Mouse (Mus musculus) lung, postnatal 36 days (tissue): ENCODE results near the gene Scn3b.
A peak's percentile ranks its signal among the peaks of the same experiment; 100 is the strongest.

Experiments used
- DNase-seq: peaks from one replicate; pipeline ENCODE4 v3.0.0; 2022; ENCODE audit warnings: mixed read lengths

Gene Scn3b

GRCm38 (mm10) chr9:40269880-40270279 is 863 bp downstream of the Scn3b start:
- no peak for DNase-seq

DNA sequence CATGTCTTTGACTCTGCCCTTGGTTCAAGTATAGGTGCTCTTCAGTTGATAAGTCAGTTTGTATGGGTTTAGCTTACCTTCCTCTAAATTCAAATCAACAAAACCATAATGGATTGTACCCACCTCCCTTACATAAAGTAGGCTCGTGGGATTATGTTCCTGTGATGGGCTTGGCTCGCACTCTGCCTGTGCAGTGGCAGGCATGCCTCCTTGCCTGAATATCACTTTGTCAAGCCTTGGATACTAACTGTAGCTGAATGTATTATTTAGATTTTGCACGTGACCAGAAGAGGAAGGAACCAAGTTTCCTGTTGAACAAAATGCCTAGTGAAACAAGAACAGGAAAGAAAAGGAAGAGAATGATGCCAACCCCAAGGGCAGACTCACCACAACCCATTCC is 2.1 kb downstream of the Scn3b start:
- peak; percentile 17 for DNase-seq

DNA sequence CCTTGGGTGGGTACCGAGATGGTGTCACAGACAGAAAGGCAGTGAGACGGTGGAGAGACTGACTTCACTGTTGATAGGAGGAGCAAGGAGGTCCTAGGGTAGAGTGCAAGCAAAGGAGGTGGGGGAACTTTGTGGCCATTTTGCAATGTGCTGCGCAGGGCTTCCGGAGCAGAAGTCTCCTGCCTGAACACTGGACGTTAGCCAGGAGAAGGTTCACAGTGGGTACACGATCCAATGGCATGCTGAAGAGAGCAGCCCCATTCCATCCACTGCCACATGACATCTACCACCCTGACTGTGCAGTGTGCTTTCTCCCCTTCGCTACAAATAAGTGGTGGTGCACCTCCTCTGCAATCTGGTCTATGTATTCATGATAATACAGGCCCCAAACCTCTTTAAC is 3.8 kb downstream of the Scn3b start:
- no peak for DNase-seq

GRCm38 (mm10) chr9:40275904-40276303 is 6.9 kb downstream of the Scn3b start:
- no peak for DNase-seq

DNA sequence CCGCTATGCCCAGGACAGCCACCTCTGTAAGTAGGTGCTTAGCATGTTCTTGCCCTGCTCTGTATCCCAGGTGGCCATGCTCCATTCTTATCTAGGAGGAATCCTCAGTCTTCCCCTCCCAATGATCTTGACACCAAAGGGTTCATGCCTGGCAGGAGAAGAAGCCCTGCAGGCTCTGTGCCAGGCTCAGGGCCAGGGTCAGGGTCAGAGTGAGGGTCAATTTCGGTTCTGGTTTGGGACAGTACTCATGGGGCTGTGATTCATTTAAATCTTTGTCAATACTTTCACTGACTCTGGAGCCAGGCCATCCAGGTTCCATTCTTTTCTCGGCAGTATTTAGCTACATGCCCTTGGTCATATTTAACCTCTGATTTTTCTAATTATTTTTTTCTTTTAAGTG is 8.7 kb downstream of the Scn3b start:
- no peak for DNase-seq

DNA sequence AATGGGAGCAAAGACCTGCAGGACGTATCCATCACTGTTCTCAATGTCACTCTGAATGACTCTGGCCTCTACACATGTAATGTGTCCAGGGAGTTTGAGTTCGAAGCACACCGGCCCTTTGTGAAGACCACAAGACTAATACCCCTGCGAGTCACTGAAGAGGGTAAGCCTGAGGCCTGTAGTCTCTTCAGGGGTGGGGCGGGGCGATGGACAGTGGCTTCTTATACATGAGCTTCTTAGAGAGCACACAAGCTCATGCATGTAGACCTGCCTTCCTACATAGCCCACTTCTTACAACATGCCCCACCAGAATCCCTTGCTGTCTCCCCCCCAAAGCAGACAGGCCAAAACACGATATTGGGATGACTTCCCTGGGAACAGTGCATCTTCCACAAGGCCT is 10.4 kb downstream of the Scn3b start:
- DNase-seq: no peak

DNA sequence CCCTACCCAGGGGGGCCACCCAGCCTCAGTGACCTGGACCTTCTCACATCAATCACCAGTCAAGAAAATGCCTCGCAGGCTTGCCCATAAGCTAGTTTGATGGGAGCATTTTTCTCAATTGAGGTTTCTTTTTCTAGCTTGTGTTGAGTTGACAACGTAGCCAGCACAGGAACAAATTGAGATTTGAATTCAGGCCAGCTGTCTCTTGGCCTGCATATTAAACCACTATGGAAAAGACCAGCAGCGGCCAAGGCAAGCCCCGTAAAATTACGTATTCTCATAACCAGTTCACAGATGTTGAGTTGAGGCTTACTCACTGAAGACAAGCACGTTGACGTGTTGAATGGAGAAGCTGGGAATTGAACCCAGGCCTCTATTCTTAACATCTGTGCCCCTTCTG is 14.0 kb downstream of the Scn3b start:
- DNase-seq: no peak

- no peak for DNase-seq
Measured at GRCm38 (mm10) chr9:40292475-40292874, 23.5 kb downstream of the Scn3b start.

GRCm38 (mm10) chr9:40293286-40293685 is 24.3 kb downstream of the Scn3b start:
- DNase-seq: no peak

- DNase-seq: no peak
Measured at GRCm38 (mm10) chr9:40293740-40294139, 24.7 kb downstream of the Scn3b start.

- DNase-seq: no peak
Measured at GRCm38 (mm10) chr9:40294210-40294609, 25.2 kb downstream of the Scn3b start.

DNA sequence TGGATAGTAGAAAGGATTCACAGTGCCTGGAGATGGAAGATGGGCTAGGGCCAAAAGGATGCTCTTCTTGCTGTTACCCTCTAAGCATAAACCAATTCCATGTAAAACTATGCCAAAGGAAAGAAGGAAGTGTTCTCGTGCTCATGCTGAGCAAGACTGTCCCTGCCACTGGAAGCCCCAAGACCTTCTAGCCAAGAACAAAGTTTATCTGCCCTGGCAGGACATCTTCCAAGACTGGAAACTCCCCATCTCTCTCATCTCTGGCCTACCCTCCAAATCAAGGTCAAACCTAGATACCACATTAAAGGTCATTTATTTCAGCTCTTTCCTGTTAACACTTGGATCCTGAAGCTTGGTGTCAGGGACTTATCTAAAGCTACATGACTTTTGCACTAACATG is 25.8 kb downstream of the Scn3b start:
- no peak for DNase-seq

DNA sequence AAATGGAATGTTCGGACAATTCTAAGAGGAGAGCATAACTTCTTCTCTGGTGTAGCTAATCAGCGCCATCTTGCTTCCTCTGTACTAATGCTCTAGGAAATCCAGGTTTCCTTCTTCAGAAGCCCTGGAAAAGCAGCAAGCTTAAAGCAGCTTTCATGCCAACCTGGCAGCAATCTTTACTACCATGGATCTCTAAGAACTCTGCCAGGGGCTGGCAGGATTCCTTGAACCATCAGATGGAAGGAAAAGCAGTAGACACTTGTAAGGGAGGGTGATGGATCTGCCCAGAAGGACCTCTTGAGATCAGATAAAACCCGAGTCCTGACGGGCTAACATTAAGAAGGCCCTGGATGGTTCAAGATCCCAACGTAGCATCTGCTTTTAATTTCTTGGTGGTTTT is 27.2 kb downstream of the Scn3b start:
- DNase-seq: no peak

GRCm38 (mm10) chr9:40297969-40298368 is 29.0 kb downstream of the Scn3b start:
- DNase-seq: no peak

- DNase-seq: no peak
Measured at GRCm38 (mm10) chr9:40299323-40299722, 30.3 kb downstream of the Scn3b start.

DNA sequence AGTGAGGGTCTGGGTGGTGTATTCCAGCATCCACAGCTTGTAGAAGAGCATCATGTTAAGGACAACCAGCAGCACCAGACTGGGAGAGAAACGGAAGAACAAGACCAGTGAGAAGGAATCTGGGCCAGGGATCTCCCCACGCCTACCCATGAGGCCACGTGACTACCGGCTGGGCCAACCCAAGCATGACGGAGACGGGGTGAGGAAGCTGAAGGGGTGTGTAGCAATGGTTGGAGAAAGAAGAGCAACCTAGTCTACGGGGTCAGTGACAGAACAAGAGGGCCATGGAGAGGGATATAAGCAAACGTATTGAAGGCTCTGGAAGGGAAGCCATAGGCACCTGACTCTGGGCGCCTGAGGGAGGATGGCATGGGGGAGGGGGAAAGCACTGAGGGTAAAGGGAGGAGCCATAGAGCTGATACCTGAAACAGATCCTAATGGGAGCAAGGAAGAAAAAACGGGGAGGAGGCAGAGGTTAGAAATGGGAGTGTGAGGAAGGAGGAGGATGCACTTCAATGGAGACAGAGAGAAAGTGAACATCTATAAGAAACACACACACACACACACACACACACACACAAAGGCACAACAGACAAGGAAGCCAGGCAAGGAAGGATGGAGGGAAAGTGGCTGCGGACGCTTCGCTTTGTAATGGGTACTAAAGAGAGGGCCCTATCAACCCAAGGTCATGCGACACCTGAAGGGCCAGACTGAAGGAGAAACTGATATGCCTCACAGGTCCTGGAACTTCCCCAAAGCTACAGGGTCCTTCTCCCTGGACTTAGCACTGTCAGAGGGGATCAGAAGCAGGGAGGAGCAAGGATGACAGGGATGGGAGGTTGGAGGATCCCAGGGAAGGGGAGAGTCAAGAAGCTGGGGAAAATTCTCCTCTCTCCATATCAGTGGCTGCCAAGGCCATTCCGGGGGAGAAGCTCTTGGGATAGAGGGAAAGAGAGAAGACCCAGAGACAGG is 31.3 kb downstream of the Scn3b start:
- DNase-seq: no peak

GRCm38 (mm10) chr9:40301475-40301874 is 32.5 kb downstream of the Scn3b start:
- no peak for DNase-seq

DNA sequence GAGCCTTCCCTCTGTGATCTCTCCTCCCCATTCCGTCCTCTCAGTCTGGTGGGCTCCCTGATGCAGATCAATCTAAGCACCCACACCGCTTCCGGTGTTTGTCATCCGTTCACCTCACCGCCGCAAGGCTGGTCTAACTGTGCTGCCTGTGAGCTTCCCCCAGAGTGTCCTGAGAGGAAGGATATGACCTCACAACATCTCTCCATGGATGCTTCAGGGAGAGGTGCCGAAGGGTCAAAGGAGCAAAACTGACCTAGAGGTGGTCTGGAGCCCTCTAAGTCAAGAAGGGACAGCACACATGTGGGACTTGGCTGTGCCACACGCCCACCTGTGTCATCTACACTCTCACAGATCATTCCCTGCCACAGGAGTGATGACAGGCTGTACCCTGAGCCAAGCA is 33.4 kb downstream of the Scn3b start:
- DNase-seq: no peak

DNA sequence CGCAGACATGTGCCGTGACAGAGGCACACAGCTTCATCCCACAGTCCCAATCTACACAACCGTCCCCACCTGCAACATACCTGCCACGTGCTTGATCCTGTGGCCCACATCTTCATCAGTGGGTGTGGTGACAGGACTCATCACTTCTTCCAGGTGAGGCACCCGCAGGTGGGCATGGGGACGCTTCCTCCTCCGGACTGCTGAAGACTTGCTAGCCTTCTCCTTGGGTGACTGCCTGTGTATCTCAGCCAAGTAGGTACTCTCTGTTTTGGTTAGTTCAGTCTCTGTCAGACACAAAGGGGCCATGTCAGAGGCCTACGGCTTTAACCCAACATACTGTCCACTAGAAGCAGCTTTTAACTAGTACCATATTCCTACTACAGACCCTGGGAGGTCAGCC is 35.2 kb downstream of the Scn3b start:
- no peak for DNase-seq

GRCm38 (mm10) chr9:40307311-40307710 is 38.3 kb downstream of the Scn3b start:
- no peak for DNase-seq

DNA sequence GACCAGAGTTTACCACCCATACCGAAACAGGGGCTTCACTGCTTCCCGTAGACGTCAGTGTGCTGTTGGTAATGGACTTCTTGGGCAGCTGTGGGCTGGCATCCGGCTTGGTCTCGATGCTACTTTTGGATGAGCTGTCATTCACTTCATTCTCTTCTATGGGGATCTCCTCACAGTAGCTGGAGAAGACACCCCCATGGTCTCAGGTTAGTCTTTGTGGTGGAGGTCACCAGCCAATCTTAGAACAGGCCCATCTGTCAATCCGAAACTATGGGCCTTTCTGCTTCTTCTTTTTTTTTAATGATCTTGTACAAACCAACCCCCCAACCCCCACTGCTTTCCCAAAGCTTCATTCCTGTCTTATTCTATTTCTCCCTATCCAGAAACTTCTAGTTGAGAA is 40.9 kb downstream of the Scn3b start:
- DNase-seq: no peak

GRCm38 (mm10) chr9:40311813-40312212 is 42.8 kb downstream of the Scn3b start:
- no peak for DNase-seq

DNA sequence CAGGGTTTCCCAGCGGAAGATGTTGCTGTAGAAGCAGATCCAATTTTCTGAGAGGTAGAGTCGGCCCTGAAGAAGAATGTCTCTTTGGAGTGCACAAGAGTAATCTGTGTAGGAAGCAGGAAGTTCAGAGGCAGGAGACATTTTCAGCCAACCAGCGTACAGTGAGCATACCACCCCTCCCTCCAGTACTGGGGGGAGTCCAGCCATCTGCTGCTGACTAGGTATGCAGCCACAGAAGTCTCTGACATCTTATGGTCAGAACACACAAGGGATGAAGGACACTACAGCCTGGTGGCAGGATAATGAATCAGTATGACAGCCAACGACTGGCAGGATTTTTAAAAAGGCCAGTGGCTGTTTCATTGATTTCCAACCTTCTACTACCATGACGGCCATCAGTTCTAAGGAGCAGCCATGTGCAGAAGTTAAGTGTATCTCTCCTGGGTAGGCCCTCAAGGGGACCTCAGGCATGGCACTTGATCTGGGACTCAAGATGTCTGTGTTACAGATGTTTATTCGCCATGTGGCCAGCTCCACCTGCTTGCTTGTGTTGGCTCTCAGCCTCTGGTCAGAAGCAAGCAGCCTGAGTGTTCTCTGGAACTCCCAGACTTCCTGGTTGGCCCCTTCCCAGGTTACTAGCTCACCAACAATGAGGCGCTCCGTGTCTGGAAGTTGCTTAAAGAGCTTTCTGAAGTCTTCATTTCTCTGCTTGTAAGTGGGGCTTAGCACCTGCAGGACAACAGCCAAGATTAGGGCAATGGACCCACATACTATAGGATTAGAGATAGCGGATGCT is 48.0 kb downstream of the Scn3b start:
- peak; percentile 85 for DNase-seq

GRCm38 (mm10) chr9:40317735-40318134 is 48.7 kb downstream of the Scn3b start:
- DNase-seq: no peak
